Mouse (Mus musculus): ENCODE measurements around the gene Ifitm3.

Gene Ifitm3

DNA sequence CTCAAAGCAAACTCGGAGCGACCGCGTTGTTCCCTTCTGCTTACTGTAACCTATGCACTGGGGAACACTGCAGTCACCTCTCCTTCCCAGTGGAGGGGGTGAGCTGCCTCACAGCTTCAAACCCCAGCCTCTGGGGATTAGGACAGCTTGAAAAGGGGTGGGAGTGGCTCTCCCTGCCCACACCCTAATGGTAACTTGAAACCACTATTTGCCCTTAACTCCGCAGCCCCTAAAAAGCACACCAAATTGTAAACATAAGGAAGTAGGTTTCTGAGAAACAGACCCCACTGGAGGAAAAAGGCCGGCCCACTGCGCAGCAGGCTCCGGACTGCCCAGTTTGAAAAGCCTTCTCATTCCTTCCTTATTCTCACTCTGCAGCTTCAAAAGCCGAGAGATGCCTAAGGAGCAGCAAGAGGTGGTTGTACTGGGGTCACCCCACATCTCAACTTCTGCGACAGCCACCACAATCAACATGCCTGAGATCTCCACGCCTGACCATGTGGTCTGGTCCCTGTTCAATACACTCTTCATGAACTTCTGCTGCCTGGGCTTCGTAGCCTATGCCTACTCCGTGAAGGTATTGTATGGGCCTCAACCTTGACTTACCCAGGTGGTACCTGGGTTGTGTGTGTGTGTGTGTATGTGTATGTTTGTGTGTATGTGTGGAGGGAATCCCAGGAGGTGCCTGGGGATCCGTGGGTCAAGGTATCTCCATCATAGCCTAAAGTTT lies 42.5 kb downstream of the Ifitm3 start:
- no peak for DNase-seq (ENCODE audit: low read depth in 1 of 2, low spot score in 2 of 2)

DNA sequence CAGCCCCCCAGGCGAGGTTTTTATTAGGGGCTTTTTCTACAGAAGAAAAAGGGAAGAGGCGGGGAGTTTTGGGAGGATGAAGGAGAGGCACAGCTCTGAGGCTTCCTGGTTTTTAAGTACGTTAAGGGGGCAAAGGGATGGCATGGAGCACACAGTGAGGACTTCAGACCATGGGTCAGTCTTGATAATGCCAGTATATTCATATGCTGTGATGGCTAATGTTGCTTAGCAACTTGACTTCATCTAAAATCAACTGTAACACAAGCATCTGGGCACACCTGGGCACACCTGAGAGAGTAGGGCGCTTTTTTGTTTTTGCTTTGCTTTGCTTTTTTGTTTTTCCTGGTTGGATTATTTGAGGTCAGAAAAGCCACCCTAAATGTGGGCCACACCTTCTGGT lies 43.6 kb downstream of the Ifitm3 start, which contains the start of gene Ifitm1:
Gene Ifitm1 (plus strand): TSS at position 301 of the 400 bp plus-strand sequence.
- no peak for DNase-seq (ENCODE audit: low read depth in 1 of 2, low spot score in 2 of 2)

GRCm38 (mm10) chr7:140962733-140963132 lies 47.8 kb downstream of the Ifitm3 start:
- DNase-seq (ENCODE audit: low read depth in 1 of 2, low spot score in 2 of 2): no peak

GRCm38 (mm10) chr7:140961416-140961815 lies 49.2 kb downstream of the Ifitm3 start:
- DNase-seq (ENCODE audit: low read depth in 1 of 2, low spot score in 2 of 2): no peak

DNA sequence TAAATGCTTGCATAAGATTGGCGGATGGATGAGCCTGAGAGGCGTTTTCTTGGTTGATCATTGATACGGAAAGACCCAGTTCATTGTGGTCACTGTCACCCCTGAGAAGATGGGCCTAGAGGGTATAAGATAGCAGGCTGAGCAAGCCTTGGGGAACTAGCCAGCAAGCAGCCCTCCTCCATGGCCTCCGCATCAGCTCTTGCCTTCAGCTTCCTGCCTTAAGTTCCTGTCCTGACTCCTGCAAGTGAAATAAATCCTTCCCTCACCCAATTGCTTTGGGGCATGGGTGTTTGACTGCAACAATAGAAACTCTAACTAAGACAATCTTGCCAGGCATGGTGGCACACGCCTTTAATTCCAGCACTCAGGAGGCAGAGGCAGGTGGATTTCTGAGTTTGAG lies 50.5 kb downstream of the Ifitm3 start:
- DNase-seq (ENCODE audit: low read depth in 1 of 2, low spot score in 2 of 2): no peak
